Mouse (Mus musculus) hindbrain, embryonic 12.5 days (tissue): ENCODE measurements around the gene Myef2. TPM values are rescaled to one million over a fixed set of nuclear protein-coding genes. Genes with fewer than 3 reads are reported as not detected.

Experiments used
- ATAC-seq: fragments of 200-750 bp; cut with Nextera tagmentation; 2 replicates; pipeline ENCODE4 v1.8.0; 2017; ENCODE audit warnings: moderate TSS enrichment; ENCODE audit not compliant: low FRiP score
- H3K27ac ChIP-seq: fragments of 300-500 bp; sonication (generic); 2 replicates; pipeline ENCODE4 v1.5.1; 2016; ENCODE audit warnings: mild to moderate bottlenecking
- H3K27me3 ChIP-seq: fragments of 300-500 bp; sonication (generic); 2 replicates; pipeline ENCODE4 v1.6.1; 2016; ENCODE audit warnings: mild to moderate bottlenecking
- H3K36me3 ChIP-seq: fragments of 300-500 bp; sonication (generic); 2 replicates; pipeline ENCODE4 v1.6.1; 2016; ENCODE audit warnings: mild to moderate bottlenecking
- H3K4me1 ChIP-seq: fragments of 300-500 bp; sonication (generic); 2 replicates; pipeline ENCODE4 v1.6.1; 2016
- H3K4me2 ChIP-seq: fragments of 300-500 bp; sonication (generic); replicated peaks from 2 replicates; pipeline ENCODE4 v1.6.1; 2016; ENCODE audit warnings: mild to moderate bottlenecking
- H3K4me3 ChIP-seq: fragments of 300-500 bp; sonication (generic); 2 replicates; pipeline ENCODE4 v1.5.1; 2016; ENCODE audit warnings: mild to moderate bottlenecking
- H3K9ac ChIP-seq: fragments of 300-500 bp; sonication (generic); 2 replicates; pipeline ENCODE4 v1.6.1; 2016; ENCODE audit warnings: mild to moderate bottlenecking, moderate library complexity
- H3K9me3 ChIP-seq: fragments of 300-500 bp; sonication (generic); replicated peaks from 2 replicates; pipeline ENCODE4 v1.6.1; 2016; ENCODE audit warnings: mild to moderate bottlenecking
- WGBS: fragments of 180-500 bp; shearing (Covaris S2); methylation state at CpG from one replicate; pipeline ENCODE4 v1.1.7; 2016; 5-methylcytosine and 5-hydroxymethylcytosine counted together
- polyA plus RNA-seq: library from polyadenylated mRNA; unstranded; fragments of >200 nt; fragmentation: Nextera tagmentation; extraction: Ambion mirVana; gene quantifications from 2 replicates; pipeline ENCODE4 v1.2.1, GENCODE M21; 2016

Gene Myef2
- polyA plus RNA-seq, 1 experiment from 2014 or later, result 229 TPM

GRCm38 (mm10) chr2:125061451-125061850, 62.0 kb downstream of the Myef2 start:
- no peak for ATAC-seq

DNA sequence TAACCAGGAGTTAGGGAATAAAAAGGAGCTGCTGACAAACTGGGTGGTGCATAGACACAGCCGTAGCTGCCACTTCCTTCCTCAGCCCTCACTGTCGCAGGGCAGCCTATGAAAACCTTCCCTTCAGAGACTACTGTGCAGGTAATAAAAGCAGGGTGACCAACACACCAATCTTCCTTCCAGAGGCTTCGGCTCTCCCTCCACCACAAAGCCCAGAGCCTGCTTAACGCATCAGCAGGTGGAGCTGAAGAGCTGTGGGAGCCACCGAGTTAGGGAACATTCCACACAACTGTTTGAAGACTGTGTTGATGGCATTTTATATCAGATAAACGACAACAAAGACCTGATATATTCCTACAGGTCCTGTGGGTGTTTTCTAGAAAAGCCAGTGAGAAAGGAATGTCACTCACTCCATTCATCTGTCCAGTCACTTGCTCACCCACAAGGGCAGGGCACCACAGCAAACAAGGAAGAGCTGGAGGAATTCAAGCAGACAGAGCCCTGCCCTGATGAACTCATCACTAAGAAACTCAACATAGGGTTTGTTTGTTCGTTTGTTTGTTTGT, 66.1 kb downstream of the Myef2 start:
- ATAC-seq, result no peak
- no peak overlapping the region for H3K4me2 ChIP-seq
- no peak overlapping the region for H3K9ac ChIP-seq
- no peak overlapping the region for H3K4me3 ChIP-seq
- no peaks in the 10 kb centered on the region for H3K9me3 ChIP-seq
- no peaks in the 10 kb centered on the region for H3K27me3 ChIP-seq
- 49% methylated on average over 7 of the region's 7 CpGs for WGBS
- no peaks in the 10 kb centered on the region for H3K36me3 ChIP-seq
- H3K4me1 ChIP-seq, result no peaks in the 10 kb centered on the region
- H3K27ac ChIP-seq, result no peak overlapping the region

More at GRCm38 (mm10) chr2:125061451-125061850, 62.0 kb downstream of the Myef2 start:
- Histone ChIP-seq H3K4me3 (no peak overlapping the region), H3K36me3 (no peaks in the 10 kb centered on the region), H3K27me3 (no peaks in the 10 kb centered on the region), H3K9ac (no peak overlapping the region), H3K4me2 (no peak overlapping the region), H3K27ac (no peak overlapping the region), H3K4me1 (no peaks in the 10 kb centered on the region), H3K9me3 (no peaks in the 10 kb centered on the region)
- WGBS, result 89% methylated on average over 7 of the region's 7 CpGs

GRCm38 (mm10) chr2:125055316-125055903, 68.1 kb downstream of the Myef2 start:
- Histone ChIP-seq H3K9ac (no peak overlapping the region), H3K4me1 (no peaks in the 10 kb centered on the region), H3K4me2 (no peak overlapping the region), H3K9me3 (no peaks in the 10 kb centered on the region), H3K36me3 (no peaks in the 10 kb centered on the region), H3K27ac (no peak overlapping the region), H3K4me3 (no peak overlapping the region), H3K27me3 (no peaks in the 10 kb centered on the region)
- WGBS, result 89% methylated on average over 7 of the region's 7 CpGs
- no peak for ATAC-seq

Other genes starting within 250 kb of the Myef2 start
- 3.8 and 4.8 TPM in 2 replicates for gene Slc24a5, start 55.5 kb downstream of the Myef2 start, polyA plus RNA-seq
- 0.41 and 0.61 TPM in 2 replicates for gene Ctxn2, start 13.0 kb upstream of the Myef2 start, polyA plus RNA-seq
- 0.05 and 0.19 TPM in 2 replicates for gene Slc12a1, start 28.8 kb upstream of the Myef2 start, polyA plus RNA-seq
- gene Dut, start 123.5 kb upstream of the Myef2 start, polyA plus RNA-seq, result 107 and 109 TPM in 2 replicates